Mouse (Mus musculus): ENCODE measurements around the gene Zfp277. TPM values are rescaled to one million over a fixed set of nuclear protein-coding genes. Genes with fewer than 3 reads are reported as not detected.

Gene Zfp277
- polyA plus RNA-seq, 1 experiment from 2014 or later, result 31.9 TPM

GRCm38 (mm10) chr12:40462693-40463235 lies 17.1 kb upstream of the Zfp277 start:
- Histone ChIP-seq H3K4me3 (no peak overlapping the region), H3K27me3 (no peaks in the 10 kb centered on the region), H3K4me2 (peak overlapping the region; percentile 23), H3K4me1 (replicated peaks) (peaks cover 55% of the 10 kb centered on the region), H3K9me3 (no peaks in the 10 kb centered on the region), H3K27ac (replicated peaks) (peak overlapping the region; percentile 75), H3K36me3 (no peaks in the 10 kb centered on the region), H3K9ac (no peak overlapping the region)
- 0 out of 2 replicates have a peak, but pooled peaks have one; percentile 28 for ATAC-seq (ENCODE audit: low FRiP score, low read depth)
- WGBS, result 23% methylated on average over 7 of the region's 7 CpGs

- Histone ChIP-seq H3K27ac (replicated peaks) (no peak overlapping the region), H3K27me3 (no peaks in the 10 kb centered on the region), H3K36me3 (no peaks in the 10 kb centered on the region), H3K9ac (no peak overlapping the region), H3K4me3 (no peak overlapping the region), H3K9me3 (no peaks in the 10 kb centered on the region), H3K4me1 (replicated peaks) (peaks cover 34% of the 10 kb centered on the region), H3K4me2 (no peak overlapping the region)
- ATAC-seq (ENCODE audit: low FRiP score, low read depth), result no peak
- 80% methylated on average over 6 of the region's 6 CpGs for WGBS
Measured at GRCm38 (mm10) chr12:40459673-40460265, 14.1 kb upstream of the Zfp277 start.

- H3K27me3 ChIP-seq, result no peaks in the 10 kb centered on the region
- WGBS, result 81% methylated on average over 3 of the region's 3 CpGs
- ATAC-seq (ENCODE audit: low FRiP score, low read depth), result no peak
- peaks cover 26% of the 10 kb centered on the region for H3K4me1 ChIP-seq (replicated peaks)
- H3K36me3 ChIP-seq, result no peaks in the 10 kb centered on the region
- H3K27ac ChIP-seq (replicated peaks), result no peak overlapping the region
- H3K9me3 ChIP-seq, result no peaks in the 10 kb centered on the region
- H3K4me2 ChIP-seq, result no peak overlapping the region
- H3K9ac ChIP-seq, result no peak overlapping the region
- no peak overlapping the region for H3K4me3 ChIP-seq
Measured at GRCm38 (mm10) chr12:40458977-40459376, 13.3 kb upstream of the Zfp277 start.

- no peak for ATAC-seq (ENCODE audit: low FRiP score, low read depth)
- 93% methylated on average over 2 of the region's 2 CpGs for WGBS
- Histone ChIP-seq H3K27ac (replicated peaks) (no peak overlapping the region), H3K27me3 (no peaks in the 10 kb centered on the region), H3K4me2 (no peak overlapping the region), H3K4me3 (no peak overlapping the region), H3K9me3 (no peaks in the 10 kb centered on the region), H3K36me3 (no peaks in the 10 kb centered on the region), H3K4me1 (replicated peaks) (peaks cover 13% of the 10 kb centered on the region; the same call in 1 of the 2 replicates), H3K9ac (no peak overlapping the region)
Measured at GRCm38 (mm10) chr12:40456517-40456916, 10.8 kb upstream of the Zfp277 start.

- 79% methylated on average over 9 of the region's 9 CpGs for WGBS
- ATAC-seq (ENCODE audit: low FRiP score, low read depth), result no peak
- Histone ChIP-seq H3K9ac (no peak overlapping the region), H3K4me1 (replicated peaks) (peaks cover 25% of the 10 kb centered on the region), H3K27ac (replicated peaks) (no peak overlapping the region), H3K27me3 (no peaks in the 10 kb centered on the region), H3K36me3 (no peaks in the 10 kb centered on the region), H3K9me3 (no peaks in the 10 kb centered on the region), H3K4me2 (peak overlapping the region; percentile 18; the same call in 1 of the 2 replicates), H3K4me3 (no peak overlapping the region)
Measured at GRCm38 (mm10) chr12:40449119-40449795, 3.6 kb upstream of the Zfp277 start.

GRCm38 (mm10) chr12:40447561-40448355 lies 2.1 kb upstream of the Zfp277 start:
- ATAC-seq (ENCODE audit: low FRiP score, low read depth), result no peak
- Histone ChIP-seq H3K9ac (peak overlapping the region; percentile 85), H3K4me3 (peak overlapping the region; percentile 83), H3K9me3 (no peaks in the 10 kb centered on the region), H3K27me3 (no peaks in the 10 kb centered on the region), H3K36me3 (no peaks in the 10 kb centered on the region), H3K4me1 (replicated peaks) (peaks cover 25% of the 10 kb centered on the region), H3K4me2 (peak overlapping the region; percentile 68), H3K27ac (replicated peaks) (peak overlapping the region; percentile 92)
- WGBS, result 8% methylated on average over 10 of the region's 10 CpGs

GRCm38 (mm10) chr12:40446450-40447381 lies 1.0 kb upstream of the Zfp277 start:
- Histone ChIP-seq H3K9me3 (no peaks in the 10 kb centered on the region), H3K9ac (peak overlapping the region; percentile 85), H3K36me3 (no peaks in the 10 kb centered on the region), H3K27ac (replicated peaks) (peak overlapping the region; percentile 92), H3K4me3 (peak overlapping the region; percentile 83), H3K27me3 (no peaks in the 10 kb centered on the region), H3K4me1 (replicated peaks) (peaks cover 25% of the 10 kb centered on the region), H3K4me2 (peak overlapping the region; percentile 68)
- WGBS, result 0% methylated on average over 44 of the region's 44 CpGs
- ATAC-seq (ENCODE audit: low FRiP score, low read depth), result peak; percentile 12

GRCm38 (mm10) chr12:40445206-40445605 lies 496 bp downstream of the Zfp277 start:
- Histone ChIP-seq H3K27ac (replicated peaks) (0 out of 2 replicates have a peak overlapping the region, but pooled peaks have one; percentile 56), H3K9me3 (no peaks in the 10 kb centered on the region), H3K36me3 (no peaks in the 10 kb centered on the region), H3K9ac (peak overlapping the region; percentile 55), H3K4me3 (peak overlapping the region; percentile 83), H3K4me1 (replicated peaks) (peaks cover 25% of the 10 kb centered on the region), H3K27me3 (no peaks in the 10 kb centered on the region), H3K4me2 (peak overlapping the region; percentile 81)
- ATAC-seq (ENCODE audit: low FRiP score, low read depth), result no peak
- WGBS, result under 1% methylated on average over 16 of the region's 16 CpGs

- Histone ChIP-seq H3K27ac (replicated peaks) (no peak overlapping the region), H3K4me3 (no peak overlapping the region), H3K4me1 (replicated peaks) (0 out of 2 replicates have a peak, but pooled peaks cover 4% of the 10 kb centered on the region), H3K9me3 (no peaks in the 10 kb centered on the region), H3K9ac (no peak overlapping the region), H3K4me2 (no peak overlapping the region), H3K36me3 (no peaks in the 10 kb centered on the region), H3K27me3 (no peaks in the 10 kb centered on the region)
- WGBS, result 13% methylated on average over 2 of the region's 2 CpGs
- no peak for ATAC-seq (ENCODE audit: low FRiP score, low read depth)
Measured at GRCm38 (mm10) chr12:40438049-40438448, 7.7 kb downstream of the Zfp277 start.

- 0 out of 2 replicates have a peak, but pooled peaks cover 9% of the 10 kb centered on the region for H3K4me1 ChIP-seq (replicated peaks)
- no peak overlapping the region for H3K4me3 ChIP-seq
- no peak overlapping the region for H3K4me2 ChIP-seq
- WGBS, result 42% methylated on average over 3 of the region's 3 CpGs
- H3K27ac ChIP-seq (replicated peaks), result no peak overlapping the region
- no peak for ATAC-seq (ENCODE audit: low FRiP score, low read depth)
- no peaks in the 10 kb centered on the region for H3K9me3 ChIP-seq
- H3K27me3 ChIP-seq, result no peaks in the 10 kb centered on the region
- no peak overlapping the region for H3K9ac ChIP-seq
- no peaks in the 10 kb centered on the region for H3K36me3 ChIP-seq
Measured at GRCm38 (mm10) chr12:40434101-40434500, 11.6 kb downstream of the Zfp277 start.

GRCm38 (mm10) chr12:40431075-40431474 lies 14.6 kb downstream of the Zfp277 start:
- no peak overlapping the region for H3K4me3 ChIP-seq
- no peaks in the 10 kb centered on the region for H3K36me3 ChIP-seq
- H3K4me2 ChIP-seq, result no peak overlapping the region
- H3K27me3 ChIP-seq, result no peaks in the 10 kb centered on the region
- H3K27ac ChIP-seq (replicated peaks), result no peak overlapping the region
- ATAC-seq (ENCODE audit: low FRiP score, low read depth), result peak; percentile 59; the same call in 1 of the 2 replicates
- 0 out of 2 replicates have a peak, but pooled peaks cover 5% of the 10 kb centered on the region for H3K4me1 ChIP-seq (replicated peaks)
- H3K9me3 ChIP-seq, result no peaks in the 10 kb centered on the region
- WGBS, result 47% methylated on average over 5 of the region's 5 CpGs
- H3K9ac ChIP-seq, result no peak overlapping the region
